Mouse (Mus musculus) limb, embryonic 11.5 days (tissue): ENCODE results near the gene Mroh3. TPM values are rescaled to one million over a fixed set of nuclear protein-coding genes. Genes with fewer than 3 reads are reported as not detected.

Experiments
- ATAC-seq: fragments of 200-750 bp; cut with Nextera tagmentation; 2 replicates; pipeline ENCODE4 v1.8.0; 2017; ENCODE audit warnings: low read depth; ENCODE audit not compliant: insufficient number of reproducible peaks, low FRiP score, low TSS enrichment
- DNase-seq: peaks from one replicate; pipeline ENCODE4 v3.0.0-alpha.2; 2015; ENCODE audit warnings: low spot score
- H3K27ac ChIP-seq: fragments of 300-500 bp; sonication (generic); replicated peaks from 2 replicates; pipeline ENCODE4 v1.5.1; 2014; ENCODE audit warnings: low read depth, mild to moderate bottlenecking, low read length
- H3K27me3 ChIP-seq: fragments of 300-500 bp; sonication (generic); 2 replicates; pipeline ENCODE4 v1.6.1; 2014; ENCODE audit warnings: mild to moderate bottlenecking, low read length, mixed read lengths; ENCODE audit not compliant: control insufficient read depth, insufficient read depth
- H3K36me3 ChIP-seq: fragments of 300-500 bp; sonication (generic); 2 replicates; pipeline ENCODE4 v1.6.1; 2014; ENCODE audit warnings: mild to moderate bottlenecking, low read length, moderate library complexity, mixed read lengths; ENCODE audit not compliant: control insufficient read depth, insufficient read depth
- H3K4me1 ChIP-seq: fragments of 300-500 bp; sonication (generic); 2 replicates; pipeline ENCODE4 v1.6.1; 2014; ENCODE audit warnings: low read length, mixed read lengths; ENCODE audit not compliant: control insufficient read depth, insufficient read depth
- H3K4me2 ChIP-seq: fragments of 300-500 bp; sonication (generic); 2 replicates; pipeline ENCODE4 v1.6.1; 2014; ENCODE audit warnings: low read depth, mild to moderate bottlenecking, moderate library complexity; ENCODE audit not compliant: severe bottlenecking
- H3K4me3 ChIP-seq: fragments of 300-500 bp; sonication (generic); 2 replicates; pipeline ENCODE4 v1.5.1; 2014; ENCODE audit warnings: low read depth, low read length
- H3K9ac ChIP-seq: fragments of 300-500 bp; sonication (generic); 2 replicates; pipeline ENCODE4 v1.6.1; 2014; ENCODE audit warnings: mild to moderate bottlenecking, low read length
- H3K9me3 ChIP-seq: fragments of 300-500 bp; sonication (generic); 2 replicates; pipeline ENCODE4 v1.6.1; 2016; ENCODE audit warnings: low read length; ENCODE audit not compliant: control insufficient read depth
- WGBS: fragments of 180-500 bp; shearing (Covaris S2); extraction: QIAGEN DNeasy Blood & Tissue Kit; methylation state at CpG from one replicate; pipeline ENCODE4 v1.1.7; 2014; 5-methylcytosine and 5-hydroxymethylcytosine counted together
- polyA plus RNA-seq: library from polyadenylated mRNA; unstranded; fragments of >200 nt; fragmentation: Nextera tagmentation; extraction: Ambion mirVana; gene quantifications from 2 replicates; pipeline ENCODE4 v1.2.1, GENCODE M21; 2014

Gene Mroh3
- polyA plus RNA-seq, 1 experiment from 2014 or later: 0.40 TPM

DNA sequence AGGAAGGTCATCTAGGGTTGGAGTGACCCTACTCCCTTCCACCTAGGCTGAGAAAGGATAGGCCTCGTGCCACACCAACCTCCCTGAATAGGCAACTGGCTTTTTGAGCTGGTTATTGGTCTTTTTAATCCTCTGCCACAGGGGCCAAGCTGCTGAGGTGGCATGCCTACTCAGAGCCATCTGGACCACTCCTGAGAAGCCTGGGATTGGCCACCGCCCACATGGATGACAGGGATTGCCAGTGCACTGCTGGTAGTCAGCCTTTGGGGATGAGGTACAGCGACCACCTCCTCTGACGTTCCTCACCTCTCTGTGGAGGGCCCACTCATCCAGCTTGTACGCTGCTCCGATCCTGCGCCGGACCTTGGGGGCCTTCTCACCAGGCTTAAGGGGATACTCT is 13.2 kb upstream of the Mroh3 start:
- H3K27me3 ChIP-seq: no peaks in the 10 kb centered on the region
- H3K4me2 ChIP-seq: no peak overlapping the region
- H3K9me3 ChIP-seq: no peaks in the 10 kb centered on the region
- ATAC-seq (no peak), DNase-seq (no peak)
- H3K36me3 ChIP-seq: peaks cover 5% of the 10 kb centered on the region; the same call in 1 of the 2 replicates
- H3K4me1 ChIP-seq: peaks cover 25% of the 10 kb centered on the region
- no peak overlapping the region for H3K9ac ChIP-seq
- no peak overlapping the region for H3K27ac ChIP-seq
- WGBS: 95% methylated on average over 8 of the region's 8 CpGs
- no peak overlapping the region for H3K4me3 ChIP-seq

DNA sequence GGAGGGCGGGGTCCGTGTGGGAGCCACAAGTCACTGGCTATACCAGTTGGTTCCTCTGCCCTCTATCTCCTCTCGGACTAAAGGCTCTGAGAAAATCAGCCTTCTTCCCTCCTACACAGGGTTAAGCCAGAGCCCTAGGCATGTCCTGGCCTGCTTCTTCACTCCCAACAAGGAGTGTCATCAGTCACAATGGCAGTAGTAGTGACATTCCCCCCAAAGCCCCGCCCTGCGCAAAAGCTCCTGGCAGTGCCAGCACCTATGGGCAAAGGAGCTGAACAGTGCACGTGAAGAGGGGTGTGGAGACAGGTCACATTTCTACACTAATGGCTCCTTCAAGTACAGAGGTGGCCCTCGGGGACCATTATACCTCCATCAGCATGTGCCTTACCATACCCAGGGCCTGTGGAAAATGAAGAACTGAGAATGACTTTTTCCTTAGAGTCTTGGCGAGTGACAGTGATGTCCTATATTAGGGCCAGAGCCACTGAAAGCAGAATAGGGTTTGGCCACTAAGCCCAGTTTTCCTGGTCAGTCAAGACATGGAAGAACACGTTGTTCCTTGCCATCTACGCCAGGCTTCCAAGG is 11.2 kb upstream of the Mroh3 start:
- no peak for ATAC-seq
- H3K27ac ChIP-seq: no peak overlapping the region
- H3K9me3 ChIP-seq: no peaks in the 10 kb centered on the region
- 87% methylated on average over 10 of the region's 10 CpGs for WGBS
- peaks cover 9% of the 10 kb centered on the region; the same call in 1 of the 2 replicates for H3K36me3 ChIP-seq
- no peak overlapping the region for H3K4me2 ChIP-seq
- H3K4me1 ChIP-seq: peaks cover 5% of the 10 kb centered on the region
- H3K4me3 ChIP-seq: no peak overlapping the region
- no peak overlapping the region for H3K9ac ChIP-seq
- H3K27me3 ChIP-seq: no peaks in the 10 kb centered on the region
- DNase-seq: no peak

DNA sequence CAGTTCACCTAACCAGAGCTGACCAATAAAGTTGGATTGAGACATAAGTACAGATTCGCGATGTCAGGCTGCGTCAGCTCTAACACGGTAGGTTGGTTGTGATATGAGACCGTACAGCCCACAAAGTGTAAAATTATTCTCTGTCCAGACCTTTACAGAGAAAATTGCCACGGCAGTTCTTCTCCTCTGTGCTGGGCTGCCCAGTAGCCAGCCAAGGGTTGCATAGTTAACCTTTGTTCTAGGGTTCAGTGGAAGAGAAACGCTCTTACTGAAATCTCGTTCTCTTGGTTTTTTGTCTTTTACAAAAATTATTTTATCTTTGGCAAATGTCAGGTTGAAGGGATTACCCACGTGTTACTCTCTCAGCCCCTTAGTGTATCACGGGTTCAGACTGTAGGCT is 9.8 kb upstream of the Mroh3 start:
- no peak for DNase-seq
- no peak for ATAC-seq
- WGBS: 93% methylated on average over 10 of the region's 10 CpGs

DNA sequence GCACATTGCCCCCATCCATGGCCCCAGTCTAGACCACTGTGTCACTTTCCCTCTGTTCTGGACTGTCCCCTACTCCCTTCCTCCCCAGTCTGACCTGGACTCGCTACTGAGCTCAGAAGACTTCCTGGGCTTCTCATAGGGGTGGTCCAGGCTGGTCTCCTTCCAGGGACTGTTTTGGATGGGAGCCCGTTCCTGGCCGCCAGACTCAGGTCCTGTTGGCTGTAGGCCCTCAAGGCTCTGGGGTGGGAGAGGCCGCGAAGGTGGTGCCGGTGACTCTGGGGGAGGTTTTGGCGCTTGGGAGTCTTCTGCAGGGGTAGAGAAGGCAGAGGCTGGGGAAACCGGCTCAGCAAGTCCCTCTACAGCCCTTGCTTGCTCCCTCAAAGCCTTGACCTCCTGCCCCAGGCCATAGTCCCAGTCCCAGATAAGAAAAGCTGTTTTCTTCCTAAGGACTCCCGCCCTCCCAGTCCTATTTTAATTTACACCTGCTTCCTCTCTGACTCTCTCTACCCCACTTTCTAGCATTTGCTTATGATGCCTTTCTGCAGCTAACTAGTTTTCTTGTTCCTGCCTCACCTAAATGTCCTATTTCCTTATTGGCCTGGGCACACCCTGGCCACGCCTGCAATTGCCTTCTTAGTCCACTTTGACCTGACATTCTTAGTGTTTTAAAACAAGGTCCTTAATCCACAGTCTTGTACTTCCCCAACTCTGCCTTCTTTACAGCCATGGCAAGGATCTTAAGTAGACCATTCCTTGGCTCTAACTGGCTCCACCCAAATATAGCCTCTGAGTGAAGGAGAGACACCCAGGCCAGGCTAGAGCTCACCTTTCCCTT is 7.6 kb upstream of the Mroh3 start:
- Histone ChIP-seq H3K9me3 (no peaks in the 10 kb centered on the region), H3K27ac (no peak overlapping the region), H3K36me3 (peaks cover 12% of the 10 kb centered on the region; the same call in 1 of the 2 replicates), H3K27me3 (no peaks in the 10 kb centered on the region), H3K4me2 (no peak overlapping the region), H3K9ac (no peak overlapping the region), H3K4me1 (no peaks in the 10 kb centered on the region), H3K4me3 (no peak overlapping the region)
- 84% methylated on average over 10 of the region's 10 CpGs for WGBS
- ATAC-seq (no peak), DNase-seq (no peak)

More for the DNA sequence above, 9.8 kb upstream of the Mroh3 start:
- H3K4me2 ChIP-seq: no peak overlapping the region
- H3K9me3 ChIP-seq: no peaks in the 10 kb centered on the region
- H3K9ac ChIP-seq: no peak overlapping the region
- H3K27ac ChIP-seq: no peak overlapping the region
- H3K4me3 ChIP-seq: no peak overlapping the region
- H3K27me3 ChIP-seq: no peaks in the 10 kb centered on the region
- H3K36me3 ChIP-seq: peaks cover 9% of the 10 kb centered on the region; the same call in 1 of the 2 replicates
- no peaks in the 10 kb centered on the region for H3K4me1 ChIP-seq

DNA sequence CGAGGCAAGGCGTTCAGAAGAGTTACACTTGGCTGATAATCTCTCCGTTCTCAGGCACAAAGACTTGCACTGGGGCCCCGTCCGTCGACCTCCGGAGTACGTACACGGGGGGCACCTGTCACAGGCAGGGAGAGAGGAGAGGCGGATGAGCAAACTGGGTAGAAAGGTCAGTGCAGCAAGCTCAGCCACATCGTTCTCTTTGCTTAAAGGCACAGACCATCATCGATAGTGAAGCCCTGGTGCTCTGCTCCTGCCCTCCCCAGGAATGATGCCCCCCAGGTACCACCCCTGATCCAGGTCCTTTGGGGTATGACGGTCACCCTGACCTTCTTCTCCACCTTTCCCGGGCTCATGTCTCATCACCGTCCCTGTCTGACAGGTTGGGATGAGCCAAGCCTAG is 1.7 kb upstream of the Mroh3 start:
- Histone ChIP-seq H3K27me3 (no peaks in the 10 kb centered on the region), H3K4me1 (no peaks in the 10 kb centered on the region), H3K4me3 (no peak overlapping the region), H3K27ac (no peak overlapping the region), H3K4me2 (no peak overlapping the region), H3K9ac (no peak overlapping the region), H3K9me3 (no peaks in the 10 kb centered on the region), H3K36me3 (peaks cover 6% of the 10 kb centered on the region; the same call in 1 of the 2 replicates)
- 92% methylated on average over 15 of the region's 15 CpGs for WGBS
- DNase-seq: no peak
- ATAC-seq: no peak

DNA sequence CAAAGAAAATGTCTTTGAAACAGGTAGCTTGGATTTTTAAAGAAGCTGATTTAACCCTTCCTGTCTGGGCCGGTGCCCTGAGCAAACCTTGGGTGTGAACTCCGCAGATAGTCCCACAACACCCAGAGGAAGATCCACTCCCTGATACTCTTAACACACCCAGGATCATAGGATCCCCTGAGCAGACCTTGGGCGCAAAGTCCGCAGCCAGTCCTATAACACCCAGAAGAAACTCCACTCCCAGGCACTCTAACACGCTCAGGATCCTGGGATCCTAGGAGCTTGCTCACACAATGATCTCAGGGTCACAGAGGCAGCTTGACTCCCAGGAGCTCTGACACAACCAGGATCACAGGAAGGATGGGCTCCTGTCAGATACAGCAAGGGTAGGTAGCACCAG is 22.6 kb downstream of the Mroh3 start:
- Histone ChIP-seq H3K27ac (no peak overlapping the region), H3K9ac (no peak overlapping the region), H3K4me2 (no peak overlapping the region), H3K36me3 (no peaks in the 10 kb centered on the region), H3K27me3 (no peaks in the 10 kb centered on the region), H3K4me1 (no peaks in the 10 kb centered on the region), H3K4me3 (no peak overlapping the region), H3K9me3 (no peaks in the 10 kb centered on the region)
- ATAC-seq (no peak), DNase-seq (no peak)
- WGBS: 85% methylated on average over 5 of the region's 5 CpGs

DNA sequence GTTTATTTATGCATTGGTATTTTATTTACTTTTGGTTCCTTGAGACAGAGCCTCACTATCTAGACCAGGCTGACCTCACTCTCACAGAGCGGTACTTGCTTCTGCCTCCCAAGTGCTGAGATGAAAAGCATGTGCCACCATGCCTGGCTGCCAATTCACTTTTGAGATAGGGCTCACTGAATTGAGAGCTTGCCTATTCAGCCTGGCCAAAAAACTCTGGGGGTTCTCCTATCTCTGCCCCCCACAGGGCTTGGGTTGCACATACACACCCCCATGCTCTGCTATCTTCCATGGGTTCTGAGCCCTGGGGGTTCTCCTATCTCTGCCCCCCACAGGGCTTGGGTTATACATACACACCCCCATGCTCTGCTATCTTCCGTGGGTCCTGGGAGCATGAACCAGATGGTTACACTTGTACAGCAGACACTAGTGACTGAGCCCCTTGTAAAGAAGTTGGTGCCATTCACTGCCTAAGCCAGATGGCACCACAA is 33.1 kb downstream of the Mroh3 start:
- ATAC-seq (no peak), DNase-seq (no peak)
- H3K9ac ChIP-seq: no peak overlapping the region
- peaks cover 5% of the 10 kb centered on the region for H3K36me3 ChIP-seq
- no peaks in the 10 kb centered on the region for H3K9me3 ChIP-seq
- no peaks in the 10 kb centered on the region for H3K4me1 ChIP-seq
- H3K27ac ChIP-seq: no peak overlapping the region
- no peak overlapping the region for H3K4me3 ChIP-seq
- WGBS: 92% methylated on average over 2 of the region's 2 CpGs
- no peak overlapping the region for H3K4me2 ChIP-seq
- no peaks in the 10 kb centered on the region for H3K27me3 ChIP-seq

DNA sequence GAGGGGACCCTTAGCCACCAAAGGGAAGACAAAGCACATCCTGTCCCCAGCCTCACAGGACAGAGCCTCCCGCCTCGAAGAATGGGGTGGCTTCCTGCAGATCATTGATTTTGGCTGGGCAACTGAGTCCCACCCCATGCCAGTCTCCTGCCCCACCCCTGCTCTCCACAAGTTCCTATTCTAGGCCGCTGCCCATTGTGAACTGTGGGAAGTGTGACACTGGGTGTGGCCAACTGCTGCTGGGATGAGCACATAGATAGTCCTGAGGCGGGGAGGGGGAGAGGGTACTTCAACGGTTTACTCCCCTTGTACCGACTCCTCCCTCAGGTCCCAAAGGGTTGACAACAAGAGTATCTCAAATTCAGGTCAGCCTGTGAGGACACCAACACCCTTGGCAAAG is 33.9 kb downstream of the Mroh3 start:
- DNase-seq (no peak), ATAC-seq (no peak)
- Histone ChIP-seq H3K9ac (no peak overlapping the region), H3K27ac (no peak overlapping the region), H3K4me3 (no peak overlapping the region), H3K36me3 (peaks cover 5% of the 10 kb centered on the region), H3K4me1 (peaks cover 7% of the 10 kb centered on the region), H3K9me3 (no peaks in the 10 kb centered on the region), H3K27me3 (no peaks in the 10 kb centered on the region), H3K4me2 (no peak overlapping the region)
- WGBS: 60% methylated on average over 6 of the region's 6 CpGs
